Mouse (Mus musculus): ENCODE measurements around the gene Xpo5. TPM values are rescaled to one million over a fixed set of nuclear protein-coding genes. Genes with fewer than 3 reads are reported as not detected.
A peak's percentile ranks its signal among the peaks of the same experiment; 100 is the strongest.

Xpo5 gene
- polyA plus RNA-seq, 1 experiment = 19.6 TPM

GRCm38 (mm10) chr17:46170538-46170937 lies 32.0 kb upstream of the Xpo5 start:
- Histone ChIP-seq H3K4me1 (ENCODE audit: control insufficient read depth, insufficient read depth, low read length) (no peaks in the 10 kb centered on the region), H3K4me3 (replicated peaks; ENCODE audit: extremely low read depth, low read depth, low read length) (no peak overlapping the region)
- TF ChIP-seq CTCF (IDR thresholded peaks at IDR 0.05; ENCODE audit: insufficient read depth, low read length) (peak; percentile 67), POLR2A (IDR thresholded peaks at IDR 0.05; ENCODE audit: borderline replicate concordance, extremely low read depth, low read depth, low read length) (no peak)
- 66% methylated on average over 3 of the region's 3 CpGs for WGBS
- DNase-seq = no peak

- no peaks in the 10 kb centered on the region for H3K4me1 ChIP-seq (ENCODE audit: control insufficient read depth, insufficient read depth, low read length)
- no peak overlapping the region for H3K4me3 ChIP-seq (replicated peaks; ENCODE audit: extremely low read depth, low read depth, low read length)
- TF ChIP-seq CTCF (IDR thresholded peaks at IDR 0.05; ENCODE audit: insufficient read depth, low read length) = no peak
- no peak for DNase-seq
- WGBS = 89% methylated on average over 4 of the region's 4 CpGs
Observed at GRCm38 (mm10) chr17:46182273-46182672, 20.3 kb upstream of the Xpo5 start.

- 90% methylated on average over 2 of the region's 2 CpGs for WGBS
- no peak for DNase-seq
- Histone ChIP-seq H3K4me3 (replicated peaks; ENCODE audit: extremely low read depth, low read depth, low read length) (no peak overlapping the region), H3K4me1 (ENCODE audit: control insufficient read depth, insufficient read depth, low read length) (no peaks in the 10 kb centered on the region)
- TF ChIP-seq CTCF (IDR thresholded peaks at IDR 0.05; ENCODE audit: insufficient read depth, low read length) (no peak), POLR2A (IDR thresholded peaks at IDR 0.05; ENCODE audit: borderline replicate concordance, extremely low read depth, low read depth, low read length) (no peak)
Observed at GRCm38 (mm10) chr17:46188829-46189228, 13.8 kb upstream of the Xpo5 start.

GRCm38 (mm10) chr17:46201151-46201550 lies 1.4 kb upstream of the Xpo5 start:
- H3K4me3 ChIP-seq (replicated peaks; ENCODE audit: extremely low read depth, low read depth, low read length) = no peak overlapping the region
- peaks cover 2% of the 10 kb centered on the region; the same call in 1 of the 2 replicates for H3K4me1 ChIP-seq (ENCODE audit: control insufficient read depth, insufficient read depth, low read length)
- WGBS = 29% methylated on average over 6 of the region's 6 CpGs
- TF ChIP-seq CTCF (IDR thresholded peaks at IDR 0.05; ENCODE audit: insufficient read depth, low read length) (no peak), POLR2A (IDR thresholded peaks at IDR 0.05; ENCODE audit: borderline replicate concordance, extremely low read depth, low read depth, low read length) (no peak)
- DNase-seq = no peak

GRCm38 (mm10) chr17:46203078-46203477 lies 496 bp downstream of the Xpo5 start:
- H3K4me1 ChIP-seq (ENCODE audit: control insufficient read depth, insufficient read depth, low read length) = peaks cover 2% of the 10 kb centered on the region; the same call in 1 of the 2 replicates
- TF ChIP-seq POLR2A (IDR thresholded peaks at IDR 0.05; ENCODE audit: borderline replicate concordance, extremely low read depth, low read depth, low read length) (no peak), CTCF (IDR thresholded peaks at IDR 0.05; ENCODE audit: insufficient read depth, low read length) (no peak)
- no peak for DNase-seq
- 0% methylated on average over 20 of the region's 20 CpGs for WGBS
- peak overlapping the region; percentile 75 for H3K4me3 ChIP-seq (replicated peaks; ENCODE audit: extremely low read depth, low read depth, low read length)

GRCm38 (mm10) chr17:46206676-46207075 lies 4.1 kb downstream of the Xpo5 start:
- DNase-seq = no peak
- Histone ChIP-seq H3K4me1 (ENCODE audit: control insufficient read depth, insufficient read depth, low read length) (peaks cover 2% of the 10 kb centered on the region; the same call in 1 of the 2 replicates), H3K4me3 (replicated peaks; ENCODE audit: extremely low read depth, low read depth, low read length) (no peak overlapping the region)
- TF ChIP-seq CTCF (IDR thresholded peaks at IDR 0.05; ENCODE audit: insufficient read depth, low read length) (no peak), POLR2A (IDR thresholded peaks at IDR 0.05; ENCODE audit: borderline replicate concordance, extremely low read depth, low read depth, low read length) (no peak)

- WGBS = 82% methylated on average over 3 of the region's 3 CpGs
Observed at GRCm38 (mm10) chr17:46210550-46210949, 8.0 kb downstream of the Xpo5 start.

GRCm38 (mm10) chr17:46221601-46222000 lies 19.0 kb downstream of the Xpo5 start:
- no peak for DNase-seq
- H3K4me3 ChIP-seq (replicated peaks; ENCODE audit: extremely low read depth, low read depth, low read length) = no peak overlapping the region
- WGBS = 87% methylated on average over 3 of the region's 3 CpGs
- H3K4me1 ChIP-seq (ENCODE audit: control insufficient read depth, insufficient read depth, low read length) = no peaks in the 10 kb centered on the region; the same call in 1 of the 2 replicates
- TF ChIP-seq POLR2A (IDR thresholded peaks at IDR 0.05; ENCODE audit: borderline replicate concordance, extremely low read depth, low read depth, low read length) (no peak), CTCF (IDR thresholded peaks at IDR 0.05; ENCODE audit: insufficient read depth, low read length) (no peak)

More at GRCm38 (mm10) chr17:46210550-46210949, 8.0 kb downstream of the Xpo5 start:
- DNase-seq = no peak
- TF ChIP-seq CTCF (IDR thresholded peaks at IDR 0.05; ENCODE audit: insufficient read depth, low read length) (no peak), POLR2A (IDR thresholded peaks at IDR 0.05; ENCODE audit: borderline replicate concordance, extremely low read depth, low read depth, low read length) (no peak)
- no peak overlapping the region for H3K4me3 ChIP-seq (replicated peaks; ENCODE audit: extremely low read depth, low read depth, low read length)
- no peaks in the 10 kb centered on the region for H3K4me1 ChIP-seq (ENCODE audit: control insufficient read depth, insufficient read depth, low read length)

- no peak for DNase-seq
- Histone ChIP-seq H3K4me1 (ENCODE audit: control insufficient read depth, insufficient read depth, low read length) (no peaks in the 10 kb centered on the region), H3K4me3 (replicated peaks; ENCODE audit: extremely low read depth, low read depth, low read length) (no peak overlapping the region)
- WGBS = 91% methylated on average over 7 of the region's 7 CpGs
- TF ChIP-seq POLR2A (IDR thresholded peaks at IDR 0.05; ENCODE audit: borderline replicate concordance, extremely low read depth, low read depth, low read length) = no peak
- TF ChIP-seq CTCF (IDR thresholded peaks at IDR 0.05; ENCODE audit: insufficient read depth, low read length) = no peak
Observed at GRCm38 (mm10) chr17:46227576-46227975, 25.0 kb downstream of the Xpo5 start.

- Histone ChIP-seq H3K4me3 (replicated peaks; ENCODE audit: extremely low read depth, low read depth, low read length) (no peak overlapping the region), H3K4me1 (ENCODE audit: control insufficient read depth, insufficient read depth, low read length) (no peaks in the 10 kb centered on the region)
- 78% methylated on average over 1 of the region's 1 CpGs for WGBS
- TF ChIP-seq CTCF (IDR thresholded peaks at IDR 0.05; ENCODE audit: insufficient read depth, low read length) (no peak), POLR2A (IDR thresholded peaks at IDR 0.05; ENCODE audit: borderline replicate concordance, extremely low read depth, low read depth, low read length) (no peak)
- no peak for DNase-seq
Observed at GRCm38 (mm10) chr17:46236067-46236466, 33.5 kb downstream of the Xpo5 start.

All from lung, adult 2 months (tissue).